Mouse (Mus musculus) midbrain, embryonic 13.5 days (tissue): ENCODE results near the gene Ppp1r1a. TPM values are rescaled to one million over a fixed set of nuclear protein-coding genes. Genes with fewer than 3 reads are reported as not detected.
A peak's percentile ranks its signal among the peaks of the same experiment; 100 is the strongest.

Experiments used
- ATAC-seq: fragments of 200-750 bp; cut with Nextera tagmentation; 2 replicates; pipeline ENCODE4 v1.8.0; 2017; ENCODE audit warnings: mild to moderate bottlenecking, moderate TSS enrichment, moderate library complexity
- H3K27ac ChIP-seq: fragments of 300-500 bp; sonication (generic); 2 replicates; pipeline ENCODE4 v1.5.1; 2015; ENCODE audit warnings: inconsistent platforms, mild to moderate bottlenecking, moderate library complexity
- H3K27me3 ChIP-seq: fragments of 300-500 bp; sonication (generic); 2 replicates; pipeline ENCODE4 v1.6.1; 2015; ENCODE audit warnings: mild to moderate bottlenecking, inconsistent platforms
- H3K36me3 ChIP-seq: fragments of 300-500 bp; sonication (generic); 2 replicates; pipeline ENCODE4 v1.6.1; 2015; ENCODE audit warnings: mild to moderate bottlenecking, inconsistent platforms
- H3K4me1 ChIP-seq: fragments of 300-500 bp; sonication (generic); replicated peaks from 2 replicates; pipeline ENCODE4 v1.6.1; 2015; ENCODE audit warnings: inconsistent platforms
- H3K4me2 ChIP-seq: fragments of 300-500 bp; sonication (generic); replicated peaks from 2 replicates; pipeline ENCODE4 v1.6.1; 2015; ENCODE audit warnings: moderate library complexity, mild to moderate bottlenecking, inconsistent platforms
- H3K4me3 ChIP-seq: fragments of 300-500 bp; sonication (generic); replicated peaks from 2 replicates; pipeline ENCODE4 v1.5.1; 2015; ENCODE audit warnings: mild to moderate bottlenecking, inconsistent platforms
- H3K9ac ChIP-seq: fragments of 300-500 bp; sonication (generic); replicated peaks from 2 replicates; pipeline ENCODE4 v1.6.1; 2015; ENCODE audit warnings: mild to moderate bottlenecking, inconsistent platforms
- H3K9me3 ChIP-seq: fragments of 300-500 bp; sonication (generic); 2 replicates; pipeline ENCODE4 v1.6.1; 2016; ENCODE audit warnings: mild to moderate bottlenecking, inconsistent platforms
- WGBS: fragments of 180-500 bp; shearing (Covaris S2); methylation state at CpG from one replicate; pipeline ENCODE4 v1.1.7; 2015; 5-methylcytosine and 5-hydroxymethylcytosine counted together
- polyA plus RNA-seq: library from polyadenylated mRNA; unstranded; fragments of >200 nt; fragmentation: Nextera tagmentation; extraction: Ambion mirVana; gene quantifications from 2 replicates; pipeline ENCODE4 v1.2.1, GENCODE M21; 2015

The Ppp1r1a gene
- polyA plus RNA-seq, result 84.8 and 86.8 TPM in 2 replicates

DNA sequence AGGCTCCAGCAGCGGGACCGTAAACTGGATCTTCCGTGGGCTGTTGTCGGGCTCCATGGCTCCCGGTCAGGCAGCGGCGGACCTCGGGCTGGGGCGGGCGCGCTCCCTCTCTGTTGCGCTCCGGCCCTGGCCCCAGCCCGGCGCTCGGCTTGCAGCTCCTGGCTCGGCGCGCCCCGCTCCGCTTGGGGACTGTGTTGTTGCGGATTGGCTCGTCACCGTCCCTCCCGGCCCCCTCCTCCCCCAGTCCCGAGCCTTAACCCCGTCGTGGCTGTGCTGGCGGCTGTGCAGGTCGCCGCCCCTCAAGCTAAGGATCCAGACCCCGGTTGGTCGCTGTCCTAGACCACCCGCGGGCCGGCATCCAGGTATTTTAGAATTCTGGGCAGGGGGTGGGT lies at the start of gene Ppp1r1a:
Ppp1r1a (minus strand) TSS at position 182 of the 392 bp plus-strand sequence.
- ATAC-seq, result peak; percentile 92
- H3K36me3 ChIP-seq, result no peaks in the 10 kb centered on the region
- H3K9ac ChIP-seq, result peak within 1 kb of the TSS; percentile 84
- WGBS, result 0% methylated on average over 35 of the region's 36 CpGs
- no peaks in the 10 kb centered on the region for H3K9me3 ChIP-seq
- peak within 1 kb of the TSS; percentile 60; the same call in 1 of the 2 replicates for H3K27ac ChIP-seq
- H3K4me1 ChIP-seq, result peaks cover 37% of the 10 kb centered on the region
- H3K4me3 ChIP-seq, result peak within 1 kb of the TSS; percentile 80
- H3K27me3 ChIP-seq, result 0 out of 2 replicates have a peak, but pooled peaks cover 9% of the 10 kb centered on the region
- peak within 1 kb of the TSS; percentile 92 for H3K4me2 ChIP-seq

DNA sequence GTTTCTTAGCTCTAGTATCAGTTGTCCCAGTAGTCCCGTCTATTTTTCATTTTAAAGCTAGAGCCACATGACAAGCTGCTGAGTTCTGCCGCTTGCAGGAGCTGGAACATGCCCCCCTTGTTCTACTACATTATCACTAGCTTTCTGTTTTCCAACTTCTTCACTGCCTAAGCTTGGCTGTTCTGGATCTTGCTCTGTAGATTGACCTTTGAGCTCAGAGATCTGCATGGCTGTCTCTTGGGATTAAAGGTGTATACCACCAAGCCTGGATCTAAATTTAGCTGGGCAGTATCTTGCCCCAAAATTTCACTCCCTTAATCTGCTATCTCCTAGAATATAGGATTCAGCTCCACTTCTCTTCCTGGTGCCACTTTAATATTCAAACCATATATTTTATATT lies 48.1 kb upstream of the Ppp1r1a start:
- ATAC-seq, result no peak
- Histone ChIP-seq H3K4me2 (no peak overlapping the region), H3K27ac (no peak overlapping the region), H3K9me3 (no peaks in the 10 kb centered on the region), H3K4me1 (no peaks in the 10 kb centered on the region), H3K4me3 (no peak overlapping the region), H3K36me3 (no peaks in the 10 kb centered on the region), H3K9ac (no peak overlapping the region), H3K27me3 (no peaks in the 10 kb centered on the region)
- WGBS, result 90% methylated on average over 2 of the region's 2 CpGs

DNA sequence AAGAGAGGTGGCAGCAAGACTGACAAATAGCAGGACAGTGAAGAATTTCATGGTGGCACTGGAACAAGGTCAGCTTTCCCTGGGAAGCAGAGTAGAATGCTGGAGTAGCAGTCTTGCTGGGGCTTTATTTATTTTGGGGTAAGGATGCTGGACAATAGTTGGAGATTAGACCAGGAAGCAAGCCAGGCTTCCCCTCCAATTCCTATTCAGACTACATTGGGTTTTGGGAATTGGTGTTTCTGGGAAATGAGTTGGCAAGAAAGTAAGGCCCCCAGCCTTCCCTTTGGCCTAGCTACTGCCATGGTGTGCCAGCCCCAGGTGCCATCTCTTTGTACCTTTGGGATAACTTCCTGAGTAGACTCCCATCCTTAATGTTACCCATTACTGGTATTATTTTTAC lies 27.2 kb upstream of the Ppp1r1a start, which contains the start of gene Glycam1:
Glycam1 (minus strand) TSS at position 101 of the 400 bp plus-strand sequence.
- no peaks in the 10 kb centered on the region for H3K4me1 ChIP-seq
- H3K9me3 ChIP-seq, result no peaks in the 10 kb centered on the region
- H3K36me3 ChIP-seq, result no peaks in the 10 kb centered on the region
- H3K4me2 ChIP-seq, result no peak within 1 kb of the TSS
- no peak within 1 kb of the TSS for H3K4me3 ChIP-seq
- ATAC-seq, result no peak
- H3K27ac ChIP-seq, result no peak within 1 kb of the TSS
- H3K27me3 ChIP-seq, result no peaks in the 10 kb centered on the region
- no peak within 1 kb of the TSS for H3K9ac ChIP-seq

DNA sequence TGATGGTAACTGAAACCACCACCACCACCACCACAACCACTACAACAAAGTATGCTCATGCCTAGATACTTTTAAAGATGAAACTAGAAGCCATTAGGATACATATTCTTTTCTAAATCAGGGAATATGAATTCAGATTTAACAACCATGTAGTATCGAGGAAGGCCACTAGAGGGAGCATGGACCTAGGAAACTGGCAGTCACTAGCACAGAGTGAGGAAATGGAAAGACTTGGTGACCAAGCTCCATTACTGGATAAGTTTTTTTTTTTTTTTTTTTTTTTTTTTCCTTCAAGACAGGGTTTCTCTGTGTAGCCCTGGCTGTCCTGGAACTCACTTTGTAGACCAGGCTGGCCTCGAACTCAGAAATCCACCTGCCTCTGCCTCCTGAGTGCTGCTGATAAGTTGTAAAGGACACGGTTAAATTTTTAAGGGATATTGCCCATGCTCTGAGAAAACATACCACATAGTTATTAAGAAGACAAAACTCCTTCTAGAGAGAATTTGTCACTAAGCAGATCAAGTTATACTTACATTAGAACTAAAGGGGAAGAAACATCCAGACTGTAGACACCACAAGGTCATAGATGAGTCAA lies 14.4 kb upstream of the Ppp1r1a start:
- peak; percentile 66; the same call in 1 of the 2 replicates for ATAC-seq
- 45% methylated on average over 3 of the region's 3 CpGs for WGBS

DNA sequence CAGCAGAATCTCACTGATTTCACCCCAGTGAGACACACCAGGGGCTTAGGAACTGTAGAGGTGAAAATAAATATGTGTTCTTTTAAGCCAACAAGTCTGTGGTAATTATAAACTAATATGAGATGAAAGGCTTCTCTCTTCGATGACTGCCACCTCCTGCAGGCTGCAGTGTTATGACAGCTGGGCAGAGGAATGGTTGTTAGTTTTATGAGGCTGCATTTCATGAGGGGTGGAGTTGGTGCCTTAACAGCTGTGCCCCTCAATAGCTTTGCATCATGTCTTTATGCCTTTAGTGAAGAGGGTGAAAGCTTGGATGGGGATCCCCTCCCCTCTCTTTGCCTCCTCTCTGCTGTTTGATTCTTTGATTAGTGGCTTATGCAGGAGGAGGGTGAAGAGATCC lies 13.2 kb upstream of the Ppp1r1a start:
- H3K4me2 ChIP-seq, result no peak overlapping the region
- no peaks in the 10 kb centered on the region for H3K27me3 ChIP-seq
- no peak for ATAC-seq
- no peaks in the 10 kb centered on the region for H3K36me3 ChIP-seq
- no peaks in the 10 kb centered on the region for H3K9me3 ChIP-seq
- no peak overlapping the region for H3K9ac ChIP-seq
- no peak overlapping the region for H3K27ac ChIP-seq
- 45% methylated on average over 1 of the region's 1 CpGs for WGBS
- H3K4me3 ChIP-seq, result no peak overlapping the region
- H3K4me1 ChIP-seq, result no peaks in the 10 kb centered on the region

More for the DNA sequence above, 14.4 kb upstream of the Ppp1r1a start:
- Histone ChIP-seq H3K4me1 (no peaks in the 10 kb centered on the region), H3K4me3 (no peak overlapping the region), H3K36me3 (no peaks in the 10 kb centered on the region), H3K9ac (no peak overlapping the region), H3K27me3 (no peaks in the 10 kb centered on the region), H3K9me3 (no peaks in the 10 kb centered on the region), H3K4me2 (no peak overlapping the region), H3K27ac (no peak overlapping the region)

DNA sequence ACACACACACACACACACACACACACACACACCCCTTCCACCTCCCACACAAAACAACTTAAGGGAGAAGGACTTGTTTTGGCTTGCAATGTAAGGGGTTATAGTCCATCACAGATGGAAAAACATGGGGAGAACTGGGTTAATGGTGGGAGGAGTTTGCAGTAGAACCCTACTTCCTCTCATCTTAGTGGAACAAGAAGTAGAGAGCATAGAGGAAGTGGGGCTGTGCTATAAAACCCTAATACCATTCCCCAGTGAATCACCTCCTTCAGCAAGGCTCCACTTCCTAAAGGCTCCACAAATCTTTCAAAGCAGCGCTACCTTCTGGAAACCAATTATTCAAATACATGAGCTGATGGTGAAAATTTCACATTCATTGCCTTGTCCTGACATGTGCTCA lies 11.7 kb upstream of the Ppp1r1a start:
- H3K9me3 ChIP-seq, result no peaks in the 10 kb centered on the region
- no peak overlapping the region for H3K4me2 ChIP-seq
- no peaks in the 10 kb centered on the region for H3K36me3 ChIP-seq
- no peaks in the 10 kb centered on the region for H3K4me1 ChIP-seq
- ATAC-seq, result no peak
- no peaks in the 10 kb centered on the region for H3K27me3 ChIP-seq
- 91% methylated on average over 1 of the region's 1 CpGs for WGBS
- no peak overlapping the region for H3K9ac ChIP-seq
- H3K4me3 ChIP-seq, result no peak overlapping the region
- H3K27ac ChIP-seq, result no peak overlapping the region

DNA sequence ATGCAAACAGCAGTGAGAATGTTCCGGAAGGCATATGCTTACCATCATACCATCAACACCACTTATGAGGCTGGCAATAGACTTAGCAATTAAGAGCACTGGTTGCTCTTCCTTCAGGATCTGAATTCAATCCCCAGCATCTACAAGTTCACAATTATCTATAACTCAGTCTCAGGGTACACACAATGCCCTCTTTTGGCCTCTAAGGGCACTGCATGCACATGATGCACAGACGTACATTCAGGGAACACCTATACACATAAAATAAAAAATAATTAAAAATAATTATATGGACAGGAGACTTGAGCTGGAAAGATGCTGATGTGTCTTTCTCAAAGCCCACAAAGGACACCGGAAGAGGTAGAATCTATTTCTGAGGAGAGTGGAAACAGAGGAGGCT lies 10.2 kb upstream of the Ppp1r1a start:
- Histone ChIP-seq H3K9me3 (no peaks in the 10 kb centered on the region), H3K36me3 (no peaks in the 10 kb centered on the region), H3K4me3 (no peak overlapping the region), H3K4me1 (no peaks in the 10 kb centered on the region), H3K27ac (no peak overlapping the region), H3K4me2 (no peak overlapping the region), H3K9ac (no peak overlapping the region), H3K27me3 (no peaks in the 10 kb centered on the region)
- 78% methylated on average over 3 of the region's 3 CpGs for WGBS
- ATAC-seq, result no peak

DNA sequence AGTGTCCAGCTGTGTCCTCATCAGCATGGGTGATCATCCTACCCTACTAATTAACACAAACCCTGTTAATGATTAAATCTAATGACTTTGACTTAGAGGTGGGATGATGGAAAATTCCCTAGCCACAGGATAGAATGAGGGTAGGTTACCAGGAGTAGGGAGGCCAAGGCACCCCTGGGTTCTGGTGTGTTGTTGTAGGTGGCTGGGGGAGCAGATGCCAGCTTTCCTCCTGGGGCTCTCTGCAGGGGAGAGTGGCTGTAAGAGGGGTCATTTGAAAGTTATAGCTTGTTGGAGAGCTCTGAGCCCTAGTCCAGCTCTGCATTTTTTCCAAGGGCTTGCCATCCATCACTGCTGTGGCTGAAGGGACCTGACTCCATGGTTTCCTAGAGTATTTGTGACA lies 4.7 kb upstream of the Ppp1r1a start:
- Histone ChIP-seq H3K27ac (no peak overlapping the region), H3K4me2 (no peak overlapping the region), H3K4me3 (no peak overlapping the region), H3K9ac (no peak overlapping the region), H3K27me3 (0 out of 2 replicates have a peak, but pooled peaks cover 9% of the 10 kb centered on the region), H3K36me3 (no peaks in the 10 kb centered on the region), H3K4me1 (peaks cover 10% of the 10 kb centered on the region), H3K9me3 (no peaks in the 10 kb centered on the region)
- no peak for ATAC-seq

DNA sequence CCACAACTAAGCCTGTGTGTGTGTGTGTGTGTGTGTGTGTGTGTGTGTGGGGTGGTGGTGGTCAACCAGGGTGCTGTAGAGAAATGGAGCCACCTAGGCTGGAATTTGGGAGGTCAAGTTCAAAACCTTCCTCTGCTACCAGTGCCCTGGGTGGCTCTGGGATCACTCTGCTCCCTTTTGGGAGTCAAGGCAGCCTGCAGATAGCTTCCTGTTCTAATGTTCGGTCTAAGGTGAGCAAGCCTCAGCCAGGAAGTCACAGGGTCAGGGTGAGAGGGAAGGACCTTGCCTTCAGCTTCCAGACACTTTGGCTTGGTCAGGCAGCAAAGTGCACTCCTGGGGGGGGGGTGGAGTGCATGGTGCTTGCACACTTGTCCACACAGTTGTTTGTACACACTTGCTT lies 2.8 kb upstream of the Ppp1r1a start:
- H3K4me2 ChIP-seq, result no peak overlapping the region
- no peak for ATAC-seq
- H3K27ac ChIP-seq, result no peak overlapping the region
- H3K27me3 ChIP-seq, result 0 out of 2 replicates have a peak, but pooled peaks cover 9% of the 10 kb centered on the region
- no peak overlapping the region for H3K4me3 ChIP-seq
- no peaks in the 10 kb centered on the region for H3K36me3 ChIP-seq
- WGBS, result 85% methylated on average over 1 of the region's 1 CpGs
- no peaks in the 10 kb centered on the region for H3K9me3 ChIP-seq
- H3K9ac ChIP-seq, result no peak overlapping the region
- peaks cover 22% of the 10 kb centered on the region for H3K4me1 ChIP-seq

DNA sequence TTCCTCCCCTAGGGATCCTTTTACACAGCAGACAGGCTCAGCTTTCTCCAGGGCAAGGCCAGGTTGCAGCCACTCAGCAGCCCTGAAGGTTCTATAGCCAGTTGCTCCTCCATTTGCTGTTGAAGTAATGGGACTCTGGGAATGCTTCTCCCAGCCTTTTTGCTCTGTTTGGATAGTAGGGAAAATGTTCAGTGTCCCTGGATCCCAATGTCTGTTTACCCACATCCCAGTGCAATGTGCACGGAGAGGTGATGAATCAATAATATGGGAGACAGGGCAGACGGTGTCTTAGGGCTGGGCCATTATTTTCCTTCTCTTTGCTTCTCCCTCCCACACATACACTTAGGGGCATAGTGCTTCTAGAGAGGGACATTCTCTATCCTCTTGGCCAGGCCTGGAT lies 1.5 kb upstream of the Ppp1r1a start:
- Histone ChIP-seq H3K4me2 (no peak overlapping the region), H3K27ac (no peak overlapping the region), H3K9ac (no peak overlapping the region), H3K4me1 (peaks cover 35% of the 10 kb centered on the region), H3K9me3 (no peaks in the 10 kb centered on the region), H3K36me3 (no peaks in the 10 kb centered on the region), H3K27me3 (0 out of 2 replicates have a peak, but pooled peaks cover 9% of the 10 kb centered on the region), H3K4me3 (no peak overlapping the region)
- ATAC-seq, result no peak
- WGBS, result 59% methylated on average over 2 of the region's 2 CpGs

DNA sequence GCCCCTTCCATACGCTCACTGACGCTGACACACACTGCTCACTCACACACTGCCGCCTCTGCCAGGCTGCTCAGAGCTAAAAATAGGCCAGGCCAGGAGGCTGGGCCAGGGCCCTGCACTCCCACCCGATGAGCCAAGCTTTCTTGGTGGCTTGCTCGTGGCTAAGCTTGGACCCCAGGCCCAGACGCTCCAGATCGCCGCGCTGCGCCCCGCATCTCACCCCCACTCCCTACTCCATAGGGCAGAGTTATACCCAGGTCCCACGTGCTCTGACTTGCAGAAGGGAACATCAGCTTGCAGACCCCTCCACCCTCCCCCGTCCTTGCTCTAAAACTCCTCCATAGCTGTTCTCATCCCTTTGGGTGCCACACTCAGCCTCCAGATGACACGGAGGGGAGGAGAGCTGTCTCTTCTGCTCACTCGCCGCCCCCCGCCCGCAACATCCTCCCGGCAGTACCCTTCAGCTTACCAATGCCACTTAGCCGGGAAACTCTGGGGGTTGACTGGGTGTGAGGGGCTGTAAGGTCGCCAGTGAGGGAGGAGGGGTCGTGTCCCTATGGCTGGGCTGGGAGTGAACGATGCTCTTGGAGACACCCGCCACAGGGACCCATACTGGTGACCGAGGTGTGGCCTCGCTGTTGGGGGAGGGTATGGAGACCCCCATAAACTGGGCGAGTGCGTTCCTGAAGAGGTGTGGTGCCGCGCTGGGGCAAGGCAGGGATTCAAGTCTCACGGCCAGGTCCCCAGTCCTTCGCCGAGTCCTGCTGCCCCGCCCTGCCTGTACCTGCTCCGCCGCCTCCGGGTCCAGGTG lies 587 bp downstream of the Ppp1r1a start:
- H3K4me3 ChIP-seq, result peak overlapping the region; percentile 80
- peak overlapping the region; percentile 92 for H3K4me2 ChIP-seq
- peak overlapping the region; percentile 84 for H3K9ac ChIP-seq
- no peaks in the 10 kb centered on the region for H3K36me3 ChIP-seq
- no peaks in the 10 kb centered on the region for H3K9me3 ChIP-seq
- peak overlapping the region; percentile 60; the same call in 1 of the 2 replicates for H3K27ac ChIP-seq
- WGBS, result under 1% methylated on average over 37 of the region's 37 CpGs
- 0 out of 2 replicates have a peak, but pooled peaks cover 9% of the 10 kb centered on the region for H3K27me3 ChIP-seq
- peaks cover 37% of the 10 kb centered on the region for H3K4me1 ChIP-seq
- ATAC-seq, result peak; percentile 78

DNA sequence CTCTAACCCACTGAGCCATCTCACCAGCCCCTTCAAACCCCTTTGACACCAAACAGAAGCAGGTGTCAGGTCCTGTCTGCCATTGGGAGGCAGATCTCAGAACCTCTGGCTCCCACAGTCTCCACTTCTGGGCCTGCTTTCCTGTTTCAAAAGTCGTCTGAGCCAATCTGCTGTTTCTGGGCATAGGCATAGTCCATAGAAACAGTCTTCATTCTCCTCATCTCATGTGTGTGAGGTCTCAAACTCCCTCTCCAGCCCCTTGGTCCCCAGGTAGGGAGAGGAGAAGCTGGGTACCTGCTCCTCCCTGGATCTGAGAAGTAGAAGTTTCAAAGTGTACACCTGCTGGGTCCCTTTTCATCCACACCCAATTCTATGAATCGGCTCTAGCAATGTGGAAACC lies 1.3 kb downstream of the Ppp1r1a start:
- Histone ChIP-seq H3K4me1 (peaks cover 37% of the 10 kb centered on the region), H3K4me3 (peak overlapping the region; percentile 80), H3K27ac (peak overlapping the region; percentile 60; the same call in 1 of the 2 replicates), H3K9ac (peak overlapping the region; percentile 84), H3K36me3 (no peaks in the 10 kb centered on the region), H3K9me3 (no peaks in the 10 kb centered on the region), H3K4me2 (peak overlapping the region; percentile 92), H3K27me3 (0 out of 2 replicates have a peak, but pooled peaks cover 8% of the 10 kb centered on the region)
- ATAC-seq, result no peak
- 20% methylated on average over 2 of the region's 2 CpGs for WGBS
